Mouse (Mus musculus) liver, embryonic 14.5 days (tissue): Measurements from ENCODE around the gene Ace. TPM values are rescaled to one million over a fixed set of nuclear protein-coding genes. Genes with fewer than 3 reads are reported as not detected.

Experiments
- ATAC-seq: fragments of 200-750 bp; cut with Nextera tagmentation; 2 replicates; pipeline ENCODE4 v1.8.0; 2017; ENCODE audit warnings: moderate number of reproducible peaks, mild to moderate bottlenecking, moderate library complexity; ENCODE audit not compliant: insufficient read depth
- DNase-seq, 3 experiments: peaks; one replicate each; pipeline ENCODE4 v3.0.0-alpha.2; 2012 to 2013; ENCODE audit warnings: low read depth in 3 of 3, low spot score in 3 of 3
- H3K27ac ChIP-seq: fragments of 300-500 bp; sonication (generic); 2 replicates; pipeline ENCODE4 v1.5.1; 2014; ENCODE audit warnings: moderate library complexity, mild to moderate bottlenecking, control low read depth, inconsistent platforms
- H3K27me3 ChIP-seq: fragments of 300-500 bp; sonication (generic); 2 replicates; pipeline ENCODE4 v1.6.1; 2014; ENCODE audit warnings: mild to moderate bottlenecking, low read length, moderate library complexity; ENCODE audit not compliant: control insufficient read depth, insufficient read depth
- H3K36me3 ChIP-seq: fragments of 300-500 bp; sonication (generic); replicated peaks from 2 replicates; pipeline ENCODE4 v1.6.1; 2014; ENCODE audit warnings: low read depth; ENCODE audit not compliant: control insufficient read depth, insufficient read depth
- H3K4me1 ChIP-seq, 2 experiments: fragments of 200-500 bp in 1 of 2; fragments of 300-500 bp in 1 of 2; sonication (generic) in 1 of 2; replicated peaks; 2 replicates each; pipeline ENCODE4 v1.6.1; 2012 to 2014; ENCODE audit warnings: antibody characterized with exemption in 1 of 2, inconsistent platforms in 1 of 2, low read length in 1 of 2; ENCODE audit not compliant: control insufficient read depth in 2 of 2, insufficient read depth in 2 of 2
- H3K4me2 ChIP-seq: fragments of 300-500 bp; sonication (generic); 2 replicates; pipeline ENCODE4 v1.6.1; 2014; ENCODE audit warnings: low read depth, mild to moderate bottlenecking, control low read depth, moderate library complexity
- H3K4me3 ChIP-seq, 2 experiments: fragments of 200-500 bp in 1 of 2; fragments of 300-500 bp in 1 of 2; sonication (generic) in 1 of 2; 2 replicates each; pipeline ENCODE4 v1.5.1; 2012 to 2014; ENCODE audit warnings: low read depth in 2 of 2, low read length in 2 of 2, mild to moderate bottlenecking in 2 of 2, control low read depth in 1 of 2, inconsistent platforms in 1 of 2, moderate library complexity in 1 of 2; ENCODE audit not compliant: insufficient read depth in 1 of 2
- H3K9ac ChIP-seq: fragments of 300-500 bp; sonication (generic); replicated peaks from 2 replicates; pipeline ENCODE4 v1.6.1; 2014; ENCODE audit warnings: mild to moderate bottlenecking, control low read depth, moderate library complexity
- H3K9me3 ChIP-seq: fragments of 300-500 bp; sonication (generic); 2 replicates; pipeline ENCODE4 v1.6.1; 2016; ENCODE audit warnings: low read length, mixed read lengths; ENCODE audit not compliant: control insufficient read depth
- CTCF ChIP-seq: IDR thresholded peaks from 2 replicates; pipeline ENCODE4 v1.5.1; 2016; ENCODE audit warnings: antibody characterized with exemption, low read depth, control low read depth
- EP300 ChIP-seq: IDR thresholded peaks from 2 replicates; pipeline ENCODE4 v1.6.1; 2016; ENCODE audit warnings: antibody characterized with exemption, low read depth
- WGBS: fragments of 180-500 bp; shearing (Covaris S2); extraction: QIAGEN DNeasy Blood & Tissue Kit; methylation state at CpG from one replicate; pipeline ENCODE4 v1.1.7; 2014; ENCODE audit not compliant: insufficient replicate concordance; 5-methylcytosine and 5-hydroxymethylcytosine counted together
- polyA plus RNA-seq, 2 experiments: library from polyadenylated mRNA; depleted of rRNA in 1 of 2; stranded (reverse) in 1 of 2; unstranded in 1 of 2; fragments of >200 nt; fragmentation: Nextera tagmentation in 1 of 2; extraction: Ambion mirVana in 1 of 2; gene quantifications; 2 replicates each; pipeline versions ENCODE4 v1.2.1 to v1.2.3; 2012 to 2014

Gene Ace
- polyA plus RNA-seq, 2 experiments = 0.07 TPM; not detected in 1

DNA sequence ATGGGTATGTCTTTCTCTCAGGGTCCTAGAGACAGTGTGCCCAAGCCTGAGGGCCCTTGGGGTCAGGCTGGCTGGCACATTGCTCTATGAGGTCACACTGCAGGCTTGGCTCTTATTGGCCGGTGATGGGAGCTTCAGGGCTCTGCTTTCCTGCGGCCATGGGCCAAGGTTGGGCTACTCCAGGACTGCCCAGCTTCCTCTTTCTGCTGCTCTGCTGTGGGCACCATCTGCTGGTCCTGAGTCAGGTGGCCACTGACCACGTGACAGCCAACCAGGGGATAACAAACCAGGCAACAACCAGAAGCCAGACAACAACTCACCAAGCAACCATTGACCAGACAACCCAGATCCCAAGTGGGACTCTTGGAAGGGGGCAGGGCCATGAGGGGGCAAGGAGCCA is 7.3 kb downstream of the Ace start:
- Histone ChIP-seq H3K27me3 (no peaks in the 10 kb centered on the region), H3K9me3 (no peaks in the 10 kb centered on the region), H3K4me2 (no peak overlapping the region), H3K4me3 (no peak overlapping the region), H3K9ac (no peak overlapping the region), H3K27ac (no peak overlapping the region), H3K36me3 (no peaks in the 10 kb centered on the region), H3K4me1 (no peaks in the 10 kb centered on the region)
- DNase-seq (no peak), ATAC-seq (no peak)
- TF ChIP-seq CTCF (no peak), EP300 (no peak)
- 37% methylated on average over 3 of the region's 3 CpGs for WGBS

- DNase-seq = no peak
- 77% methylated on average over 5 of the region's 5 CpGs for WGBS
- no peak overlapping the region for H3K4me2 ChIP-seq
- TF ChIP-seq EP300 = no peak
- TF ChIP-seq CTCF = no peak
- no peaks in the 10 kb centered on the region for H3K9me3 ChIP-seq
- no peaks in the 10 kb centered on the region for H3K36me3 ChIP-seq
- ATAC-seq = no peak
- H3K27me3 ChIP-seq = no peaks in the 10 kb centered on the region
- no peak overlapping the region for H3K9ac ChIP-seq
- H3K4me1 ChIP-seq = no peaks in the 10 kb centered on the region
- H3K4me3 ChIP-seq = no peak overlapping the region
- H3K27ac ChIP-seq = no peak overlapping the region
Observed at GRCm38 (mm10) chr11:105975636-105976035, 7.9 kb downstream of the Ace start.

DNA sequence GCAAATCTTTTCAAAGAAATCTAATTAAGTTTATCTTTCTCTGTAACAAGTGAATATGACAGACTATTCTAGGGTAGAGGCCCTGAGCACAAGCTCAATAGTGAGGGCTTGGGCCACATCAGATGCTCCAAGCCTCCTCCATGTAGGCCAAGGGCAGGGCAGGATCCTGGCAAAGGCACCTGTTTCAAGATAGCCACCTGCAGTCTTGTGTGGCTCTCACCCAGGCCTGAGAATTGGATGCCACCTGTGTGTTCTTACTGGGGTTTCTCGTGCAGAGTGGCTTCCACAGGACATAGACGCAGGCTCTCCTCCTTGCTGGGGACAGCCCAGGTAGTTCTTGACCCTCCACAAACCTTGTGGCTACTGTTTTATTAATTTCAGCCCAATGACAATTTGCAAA is 10.5 kb downstream of the Ace start:
- Histone ChIP-seq H3K4me3 (no peak overlapping the region), H3K4me1 (no peaks in the 10 kb centered on the region), H3K9me3 (no peaks in the 10 kb centered on the region), H3K4me2 (no peak overlapping the region), H3K36me3 (no peaks in the 10 kb centered on the region), H3K9ac (no peak overlapping the region), H3K27me3 (no peaks in the 10 kb centered on the region), H3K27ac (no peak overlapping the region)
- WGBS = 59% methylated on average over 2 of the region's 2 CpGs
- DNase-seq (no peak), ATAC-seq (no peak)
- TF ChIP-seq CTCF (no peak), EP300 (no peak)

GRCm38 (mm10) chr11:105978634-105979033 is 10.9 kb downstream of the Ace start:
- TF ChIP-seq CTCF = no peak
- TF ChIP-seq EP300 = no peak
- no peaks in the 10 kb centered on the region for H3K4me1 ChIP-seq
- ATAC-seq (no peak), DNase-seq (no peak)
- no peak overlapping the region for H3K4me2 ChIP-seq
- H3K27me3 ChIP-seq = no peaks in the 10 kb centered on the region
- H3K9me3 ChIP-seq = no peaks in the 10 kb centered on the region
- H3K27ac ChIP-seq = no peak overlapping the region
- 38% methylated on average over 5 of the region's 5 CpGs for WGBS
- H3K36me3 ChIP-seq = no peaks in the 10 kb centered on the region
- H3K4me3 ChIP-seq = no peak overlapping the region
- H3K9ac ChIP-seq = no peak overlapping the region

DNA sequence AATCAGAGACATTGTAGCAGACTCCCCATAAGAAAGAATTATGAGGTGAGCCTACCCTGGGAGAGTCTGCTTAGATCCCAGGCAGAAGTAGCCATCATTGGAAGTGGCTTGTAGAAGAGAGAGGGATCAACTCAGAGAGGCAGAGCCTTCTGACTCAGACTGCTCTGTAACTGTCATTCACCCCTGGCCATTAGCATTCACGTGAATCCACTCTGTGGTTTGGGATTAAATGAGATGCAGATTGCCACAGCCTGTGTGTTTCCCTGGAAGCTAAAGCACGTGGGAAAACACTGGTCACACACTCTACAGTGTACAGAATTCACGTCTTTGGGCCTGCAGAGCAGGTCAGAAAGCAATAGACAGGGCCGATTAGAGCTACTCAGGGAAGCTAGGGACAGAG is 16.7 kb downstream of the Ace start:
- H3K36me3 ChIP-seq = no peaks in the 10 kb centered on the region
- H3K9ac ChIP-seq = no peak overlapping the region
- DNase-seq (no peak), ATAC-seq (no peak)
- TF ChIP-seq CTCF (no peak), EP300 (no peak)
- WGBS = 39% methylated on average over 4 of the region's 4 CpGs
- no peaks in the 10 kb centered on the region for H3K4me1 ChIP-seq
- no peak overlapping the region for H3K4me3 ChIP-seq
- no peak overlapping the region for H3K4me2 ChIP-seq
- H3K27me3 ChIP-seq = no peaks in the 10 kb centered on the region
- H3K27ac ChIP-seq = no peak overlapping the region
- H3K9me3 ChIP-seq = no peaks in the 10 kb centered on the region

DNA sequence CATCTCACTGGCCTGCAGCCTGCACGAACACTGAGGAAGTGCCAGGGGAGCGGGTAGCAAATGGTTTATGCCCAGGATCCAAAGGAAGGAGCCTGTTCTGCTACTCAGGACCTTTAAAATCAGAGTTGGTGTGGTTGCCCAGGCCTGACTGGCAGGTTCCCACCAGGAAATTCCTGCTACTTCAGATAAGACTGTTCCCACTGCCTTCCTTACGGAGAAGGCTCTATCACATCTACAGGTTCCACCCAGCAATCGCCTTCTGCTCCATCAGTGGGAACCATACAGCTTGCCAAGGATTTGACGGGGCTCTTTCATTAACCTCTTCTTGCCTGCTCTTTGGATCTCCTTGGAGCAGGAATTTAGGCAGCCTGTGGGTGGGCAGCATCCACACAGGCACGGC is 19.7 kb downstream of the Ace start:
- H3K4me1 ChIP-seq = peaks cover 0 to 2% of the 10 kb centered on the region in 2 experiments; a peak in 1 of 4 replicates
- no peak overlapping the region for H3K4me3 ChIP-seq
- DNase-seq = no peak
- no peak for ATAC-seq
- WGBS = 35% methylated on average over 6 of the region's 6 CpGs
- no peak overlapping the region for H3K27ac ChIP-seq
- H3K9me3 ChIP-seq = no peaks in the 10 kb centered on the region
- H3K27me3 ChIP-seq = no peaks in the 10 kb centered on the region
- no peak overlapping the region for H3K4me2 ChIP-seq
- TF ChIP-seq CTCF = no peak
- TF ChIP-seq EP300 = no peak
- H3K9ac ChIP-seq = no peak overlapping the region
- no peaks in the 10 kb centered on the region for H3K36me3 ChIP-seq
